Mouse (Mus musculus) ovary, postnatal 14 days (tissue): Measurements from ENCODE around the gene Fchsd2.

Experiments used
- DNase-seq: peaks from one replicate; pipeline ENCODE4 v3.0.0; 2022; ENCODE audit warnings: low spot score

Fchsd2 gene

DNA sequence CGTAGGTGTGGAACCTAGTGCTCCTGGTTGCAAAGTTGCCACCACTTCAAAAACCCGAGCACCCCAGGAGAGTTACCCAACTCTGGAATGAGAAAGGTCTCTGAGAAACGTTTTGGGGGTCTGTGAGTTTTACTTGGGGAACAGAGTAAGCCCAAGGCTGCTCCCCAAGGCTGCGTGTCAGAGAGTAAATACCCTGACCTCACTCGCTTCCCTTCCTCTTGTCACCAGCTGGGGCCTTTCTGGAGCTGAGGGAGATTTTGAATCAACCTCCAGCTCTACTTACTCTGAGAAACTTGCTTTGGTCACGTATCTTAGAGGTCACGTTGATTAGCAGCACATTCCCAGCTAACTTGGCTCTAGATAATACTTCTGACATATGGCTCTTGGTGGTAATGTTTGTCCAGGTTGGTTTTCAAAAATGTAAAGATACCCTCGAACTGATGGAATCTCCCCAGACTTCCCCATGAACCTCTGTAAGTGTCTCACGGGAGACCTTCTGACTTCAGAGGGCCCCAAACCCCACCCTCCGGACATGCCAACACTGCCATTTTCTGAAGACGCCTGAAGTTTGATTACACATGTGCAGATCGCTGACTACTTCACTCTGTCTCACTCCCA is 20.4 kb upstream of the Fchsd2 start:
- no peak for DNase-seq

DNA sequence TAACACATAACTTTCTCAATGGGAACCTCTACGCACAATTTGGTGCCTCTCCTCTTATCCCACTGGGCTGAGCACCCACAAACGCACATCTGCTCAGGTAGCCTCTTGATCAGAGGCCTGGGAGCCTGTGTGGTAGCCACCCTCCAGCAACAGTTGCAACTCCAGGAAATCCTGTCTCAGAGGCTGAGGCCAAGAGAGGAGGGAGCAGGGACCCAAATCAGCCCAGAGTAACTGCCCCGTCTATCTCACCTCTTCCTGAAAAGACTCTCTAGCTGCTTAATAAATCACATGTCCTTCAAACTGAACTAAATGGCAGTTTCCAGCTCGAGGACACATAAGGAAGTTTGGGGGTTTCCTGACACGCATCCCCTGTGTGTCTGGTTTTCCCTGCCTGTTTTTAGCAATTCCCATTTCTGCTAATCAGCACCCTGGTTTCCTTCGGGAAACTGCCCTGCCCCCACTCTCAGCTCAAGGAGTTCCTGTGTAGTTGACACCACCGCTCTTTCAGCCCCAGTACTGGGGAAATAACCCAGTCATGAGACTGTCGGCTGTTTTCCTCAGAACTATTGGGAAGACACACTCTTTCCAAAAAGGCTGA is 18.4 kb upstream of the Fchsd2 start:
- DNase-seq, result no peak

GRCm38 (mm10) chr7:101083562-101084166 is 9.0 kb upstream of the Fchsd2 start:
- DNase-seq, result no peak

DNA sequence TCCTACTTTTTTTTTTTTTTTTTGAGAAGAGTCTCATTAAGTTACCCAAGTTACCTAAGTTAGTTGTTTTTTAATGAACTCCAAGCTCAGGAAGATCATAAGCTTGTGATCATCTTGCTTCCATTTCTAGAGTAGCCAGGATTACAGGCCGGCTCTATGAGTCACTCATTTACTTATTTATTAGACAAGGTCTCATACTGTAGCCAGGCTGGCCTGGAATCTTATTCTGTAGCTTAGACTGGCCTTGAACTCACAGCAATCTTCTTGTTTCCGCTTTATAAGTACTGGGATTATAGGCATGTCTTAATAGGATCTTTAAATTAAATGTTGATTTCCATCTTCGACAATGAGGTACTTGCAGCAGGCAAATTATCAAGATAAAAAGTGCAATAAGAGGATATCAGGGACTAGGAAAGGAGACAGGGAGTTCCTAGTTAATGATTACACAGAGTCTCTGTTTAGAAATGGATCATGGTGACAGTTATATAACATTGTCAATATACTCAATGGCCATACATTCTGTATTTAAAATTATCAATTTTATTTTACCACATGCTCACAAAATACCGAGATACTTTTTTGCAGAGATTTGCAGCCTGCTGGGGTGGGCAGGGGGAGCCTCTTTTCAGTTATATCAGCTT is 7.7 kb upstream of the Fchsd2 start:
- no peak for DNase-seq

GRCm38 (mm10) chr7:101085779-101086178 is 6.9 kb upstream of the Fchsd2 start:
- no peak for DNase-seq

- DNase-seq, result no peak
Measured at GRCm38 (mm10) chr7:101088687-101089086, 4.0 kb upstream of the Fchsd2 start.

- no peak for DNase-seq
Measured at GRCm38 (mm10) chr7:101089242-101089641, 3.4 kb upstream of the Fchsd2 start.

DNA sequence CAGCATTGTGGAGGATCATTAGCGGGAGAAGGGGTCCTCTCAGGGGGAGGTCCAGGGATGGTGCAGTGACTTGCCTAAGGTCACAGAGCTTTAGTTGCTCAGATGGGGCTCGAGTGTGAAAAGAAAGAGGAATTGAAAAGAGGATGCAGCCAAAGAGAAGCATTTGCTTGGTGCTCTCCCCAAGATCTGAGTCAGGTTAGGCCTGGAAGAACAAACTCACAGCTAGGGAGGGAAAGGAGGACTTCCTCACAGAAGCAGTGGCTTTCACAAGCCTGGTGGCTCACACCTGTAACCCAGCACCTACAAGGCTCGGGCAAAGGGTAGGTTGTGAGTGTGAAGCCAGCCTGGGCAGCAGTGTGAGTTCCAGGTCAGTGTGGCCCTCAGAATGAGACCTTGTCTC is 568 bp downstream of the Fchsd2 start:
- DNase-seq, result no peak

GRCm38 (mm10) chr7:101094746-101095145 is 2.1 kb downstream of the Fchsd2 start:
- no peak for DNase-seq

- no peak for DNase-seq
Measured at GRCm38 (mm10) chr7:101095560-101095959, 2.9 kb downstream of the Fchsd2 start.

- no peak for DNase-seq
Measured at GRCm38 (mm10) chr7:101096576-101096975, 3.9 kb downstream of the Fchsd2 start.

DNA sequence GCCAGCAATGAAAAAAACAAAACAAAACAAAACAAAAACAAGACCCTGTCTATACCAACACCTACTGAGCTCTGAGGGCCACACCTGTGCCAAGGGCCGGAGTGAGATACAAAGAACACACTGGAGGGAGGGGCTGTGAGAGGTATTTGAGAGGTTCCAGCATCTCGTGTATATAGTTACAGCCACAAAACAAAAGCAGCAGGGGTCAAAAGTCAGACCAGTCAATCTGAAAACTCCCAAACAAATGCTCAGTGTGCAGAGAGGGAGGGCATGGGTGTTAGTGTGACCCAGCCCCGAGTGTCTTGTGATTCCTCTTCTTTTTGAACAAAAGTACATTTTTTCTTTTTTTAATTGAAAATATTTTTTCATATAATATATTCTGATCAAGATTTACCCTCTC is 4.4 kb downstream of the Fchsd2 start:
- no peak for DNase-seq

DNA sequence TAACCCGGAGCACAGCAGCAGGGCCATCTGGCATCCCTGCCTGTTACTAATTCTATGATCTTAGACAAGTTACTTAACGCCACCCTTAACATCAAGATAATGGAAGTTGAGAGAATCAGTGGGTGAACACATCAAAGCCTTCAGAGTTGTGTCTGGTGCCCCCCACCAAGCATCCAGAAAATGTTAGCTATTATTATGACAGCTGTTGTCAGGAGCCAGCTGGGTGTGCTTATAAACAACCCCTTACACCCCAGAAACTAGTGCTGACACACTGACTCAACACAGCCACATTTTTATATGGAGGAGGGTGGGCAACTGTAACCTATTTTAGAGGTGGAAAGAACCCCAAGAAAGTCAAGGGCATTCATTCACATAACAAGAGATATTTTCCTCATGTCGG is 7.3 kb downstream of the Fchsd2 start:
- no peak for DNase-seq

DNA sequence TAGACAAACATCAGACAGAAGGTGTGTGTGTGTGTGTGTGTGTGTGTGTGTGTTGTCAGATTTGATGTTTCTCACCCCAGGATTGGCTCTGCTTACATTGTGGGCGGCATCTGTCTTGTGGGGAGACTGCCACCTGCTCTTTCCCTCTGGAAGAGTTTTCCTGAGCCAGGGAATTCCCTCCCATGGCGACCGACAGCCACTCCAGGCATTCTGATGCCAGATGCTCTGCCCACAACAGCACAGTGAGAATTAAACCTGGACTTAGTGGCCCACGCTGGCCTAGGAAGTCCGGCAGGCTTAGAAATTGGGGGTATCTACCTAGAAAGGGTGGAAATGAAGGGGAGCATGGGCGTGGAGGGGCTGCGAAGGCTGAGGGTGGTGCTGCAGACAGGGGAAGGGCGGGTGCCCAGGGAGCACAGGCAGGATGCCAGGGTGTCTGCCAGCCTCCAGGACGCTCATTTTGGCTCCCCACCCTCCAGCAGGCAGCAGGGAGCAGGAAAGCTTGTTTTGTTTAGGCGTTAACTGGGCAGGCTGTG is 8.6 kb downstream of the Fchsd2 start:
- DNase-seq, result no peak

DNA sequence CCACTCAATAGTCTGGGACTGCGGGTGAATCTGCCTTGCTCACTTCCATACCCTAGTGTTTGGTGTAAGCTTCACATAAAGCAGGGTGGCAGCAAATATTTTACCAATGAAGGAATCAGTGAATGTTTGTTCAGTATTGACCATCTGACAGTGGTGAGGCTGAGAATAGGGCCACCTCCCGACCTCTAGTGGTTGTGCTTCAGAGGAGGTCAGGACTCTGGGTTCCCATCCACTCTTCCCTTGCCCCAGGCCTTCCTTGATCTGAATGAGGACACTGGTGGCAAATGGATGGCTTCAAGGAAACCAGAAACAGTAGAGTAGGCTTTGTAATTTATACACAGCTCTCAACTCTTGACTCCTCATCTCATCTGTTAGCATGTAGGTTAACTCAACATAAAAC is 14.0 kb downstream of the Fchsd2 start:
- no peak for DNase-seq

GRCm38 (mm10) chr7:101107073-101107810 is 14.6 kb downstream of the Fchsd2 start:
- no peak for DNase-seq

DNA sequence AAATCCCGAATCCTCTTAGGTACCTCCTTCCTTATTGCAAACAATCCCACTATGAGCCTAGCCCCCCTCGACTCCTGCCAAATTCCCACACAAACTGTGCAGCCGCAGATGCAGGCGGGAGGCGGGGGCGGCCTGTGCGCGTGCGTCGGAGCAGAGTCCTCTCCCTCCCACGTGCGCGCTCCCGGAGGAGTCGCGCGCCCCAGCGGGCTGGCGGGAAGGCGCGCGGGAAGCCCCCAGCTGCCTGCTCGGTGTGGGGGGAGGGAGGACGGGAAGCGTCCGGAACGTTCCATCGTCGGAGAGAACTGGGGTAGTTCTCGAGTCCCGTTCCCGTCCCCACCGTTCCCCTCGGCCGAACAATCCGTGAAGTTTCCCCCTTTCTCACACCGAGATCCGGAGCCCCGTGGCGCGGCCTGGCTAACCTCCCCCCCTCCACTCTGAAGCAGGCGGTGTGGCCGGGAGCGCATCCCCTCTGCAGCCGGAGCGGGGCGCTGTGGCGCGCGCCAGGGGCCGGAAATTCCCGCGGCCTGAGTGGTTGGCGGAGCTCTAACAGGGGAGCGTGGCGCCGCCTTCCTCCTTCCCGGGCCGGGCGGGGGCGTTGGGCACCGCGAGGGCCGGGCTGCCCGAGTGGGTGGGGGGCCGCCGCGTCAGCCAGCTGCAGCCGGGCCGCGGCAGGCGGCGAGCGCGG is 15.4 kb downstream of the Fchsd2 start:
- peak; percentile 97 for DNase-seq

GRCm38 (mm10) chr7:101108653-101109005 is 16.0 kb downstream of the Fchsd2 start:
- peak; percentile 70 for DNase-seq

DNA sequence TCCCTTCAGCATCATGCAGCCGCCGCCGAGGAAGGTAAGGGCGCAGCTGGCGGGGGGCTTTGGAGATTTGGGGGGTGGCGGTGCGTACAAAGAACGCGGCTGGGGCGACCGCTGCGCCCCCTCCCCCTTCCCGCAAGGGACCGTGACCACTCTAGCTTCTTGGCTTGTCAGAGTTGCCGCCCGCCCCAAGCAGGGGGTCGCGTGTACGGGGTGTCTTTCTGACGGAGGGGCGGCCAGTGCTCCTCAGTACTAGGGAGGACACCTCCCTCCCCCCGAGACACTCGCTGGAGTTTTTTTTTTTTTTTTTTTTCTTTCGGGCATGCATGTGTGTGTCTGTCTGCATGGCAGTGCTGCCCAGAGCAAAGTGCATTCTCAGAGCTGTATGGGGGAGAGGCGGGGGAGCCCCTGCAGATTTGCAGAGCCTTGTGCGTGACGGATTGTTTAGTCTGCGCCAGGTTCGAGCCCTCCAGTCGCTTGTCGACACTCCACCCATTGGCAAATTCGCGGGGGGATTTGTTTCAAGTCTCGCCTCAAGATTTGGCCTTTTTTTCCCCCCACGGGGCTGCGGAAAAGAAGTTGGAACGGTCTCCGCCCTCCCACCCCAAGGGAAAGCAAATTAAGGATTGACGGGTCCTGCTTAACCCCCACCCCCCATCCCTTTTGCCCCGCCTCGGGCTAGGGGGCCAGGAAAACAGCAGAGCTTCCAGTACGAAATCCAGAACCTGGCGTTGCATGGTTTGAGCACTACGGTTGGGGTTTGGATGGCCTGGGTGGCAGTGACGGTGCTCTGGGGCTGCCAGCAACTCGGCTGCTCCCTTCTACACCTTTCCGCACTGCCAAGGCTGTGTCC is 16.6 kb downstream of the Fchsd2 start:
- no peak for DNase-seq

GRCm38 (mm10) chr7:101109856-101110350 is 17.2 kb downstream of the Fchsd2 start:
- no peak for DNase-seq

DNA sequence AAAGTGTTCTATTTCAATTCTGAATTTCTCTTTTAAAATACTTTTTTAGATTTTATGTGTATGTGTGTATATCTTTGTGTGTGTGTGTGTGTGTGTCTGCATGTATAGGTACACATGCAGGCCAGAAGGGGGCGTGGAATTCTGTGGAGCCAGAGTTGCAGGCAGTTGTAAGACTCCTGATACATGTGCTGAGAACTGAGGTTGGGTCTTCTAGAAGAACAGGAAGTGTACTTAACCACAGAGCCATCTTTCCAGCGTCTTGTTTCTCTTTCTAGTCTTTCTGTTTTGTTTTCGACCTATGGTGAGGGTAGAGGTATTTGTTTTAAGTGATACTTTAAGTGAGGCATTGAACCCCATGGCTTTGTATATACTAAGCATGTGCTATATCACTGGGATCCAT is 20.7 kb downstream of the Fchsd2 start:
- no peak for DNase-seq
